Mouse (Mus musculus) CH12.LX (cell line): ENCODE measurements around the gene Gm20441. TPM values are rescaled to one million over a fixed set of nuclear protein-coding genes. Genes with fewer than 3 reads are reported as not detected.

Experiments
- DNase-seq: peaks from one replicate; pipeline ENCODE4 v3.0.0-alpha.2; 2013; ENCODE audit errors: extremely low read depth
- H3K27ac ChIP-seq: 2 replicates; pipeline ENCODE4 v1.5.1; 2012; ENCODE audit warnings: low read depth, mild to moderate bottlenecking, control low read depth, moderate library complexity; ENCODE audit not compliant: insufficient read depth
- H3K27me3 ChIP-seq: replicated peaks from 2 replicates; pipeline ENCODE3; 2012; ENCODE audit warnings: inconsistent platforms
- H3K36me3 ChIP-seq, 2 experiments: replicated peaks in 1 of 2; 2 replicates each; pipeline versions ENCODE3 to v1.6.1; 2012; ENCODE audit warnings: inconsistent platforms in 1 of 2, low read length in 1 of 2, mild to moderate bottlenecking in 1 of 2, mixed read lengths in 1 of 2, moderate library complexity in 1 of 2; ENCODE audit not compliant: control insufficient read depth in 1 of 2, insufficient read depth in 1 of 2
- H3K4me1 ChIP-seq, 2 experiments: 2 replicates each; pipeline ENCODE4 v1.6.1; 2012; ENCODE audit warnings: inconsistent platforms in 1 of 2, moderate library complexity in 1 of 2; ENCODE audit not compliant: insufficient read depth in 2 of 2, control insufficient read depth in 1 of 2
- H3K4me2 ChIP-seq: 2 replicates; pipeline ENCODE4 v1.6.1; 2012; ENCODE audit warnings: low read depth, mild to moderate bottlenecking, control low read depth; ENCODE audit not compliant: poor library complexity, insufficient read depth, severe bottlenecking
- H3K4me3 ChIP-seq, 3 experiments: fragments of 150-350 bp in 1 of 3; sonication (generic) in 1 of 3; replicated peaks in 1 of 3; 2 replicates each; pipeline versions ENCODE3 to v1.5.1; 2011 to 2012; ENCODE audit warnings: low read depth in 2 of 3, low read length in 2 of 3, mild to moderate bottlenecking in 2 of 3, moderate library complexity in 2 of 3, control low read depth in 1 of 3, improper control_type of control experiment in 1 of 3, inconsistent platforms in 1 of 3, mixed read lengths in 1 of 3; ENCODE audit not compliant: poor library complexity in 1 of 3
- H3K79me2 ChIP-seq: replicated peaks from 2 replicates; pipeline ENCODE4 v1.6.1; 2012; ENCODE audit warnings: mild to moderate bottlenecking, moderate library complexity; ENCODE audit not compliant: control insufficient read depth, poor library complexity, insufficient read depth, severe bottlenecking; ENCODE audit errors: extremely low read depth
- H3K9ac ChIP-seq: 2 replicates; pipeline ENCODE4 v1.6.1; 2012; ENCODE audit warnings: low read depth, mild to moderate bottlenecking, control low read depth, moderate library complexity; ENCODE audit not compliant: insufficient read depth
- H3K9me3 ChIP-seq: replicated peaks from 2 replicates; pipeline ENCODE3; 2012; ENCODE audit warnings: low read length, inconsistent platforms, mixed read lengths
- BHLHE40 ChIP-seq: IDR thresholded peaks from 2 replicates; pipeline ENCODE4 v1.6.1; 2011; ENCODE audit warnings: mild to moderate bottlenecking, low read depth, low read length, improper control_type of control experiment
- CHD1 ChIP-seq: IDR thresholded peaks from 2 replicates; pipeline ENCODE4 v1.6.1; 2012; ENCODE audit warnings: low read depth, low read length, improper control_type of control experiment, inconsistent platforms
- CHD2 ChIP-seq: IDR thresholded peaks from 2 replicates; pipeline ENCODE4 v1.6.1; 2011; ENCODE audit warnings: low read length, improper control_type of control experiment
- CTCF ChIP-seq, 2 experiments: IDR thresholded peaks in 1 of 2; conservative IDR thresholded peaks in 1 of 2; 2 replicates each; pipeline ENCODE4 v1.5.1; 2011 to 2012; ENCODE audit warnings: low read depth in 2 of 2, low read length in 2 of 2, improper control_type of control experiment in 1 of 2, inconsistent platforms in 1 of 2, mild to moderate bottlenecking in 1 of 2, moderate library complexity in 1 of 2
- E2F4 ChIP-seq: IDR thresholded peaks from 2 replicates; pipeline ENCODE4 v1.6.1; 2011; ENCODE audit warnings: low read depth, low read length, improper control_type of control experiment; ENCODE audit not compliant: insufficient replicate concordance
- EP300 ChIP-seq: IDR thresholded peaks from 2 replicates; pipeline ENCODE4 v1.6.1; 2011; ENCODE audit warnings: low read length, improper control_type of control experiment
- ETS1 ChIP-seq: conservative IDR thresholded peaks from 2 replicates; pipeline ENCODE4 v1.6.1; 2012; ENCODE audit warnings: low read depth, mild to moderate bottlenecking, inconsistent platforms, low read length, improper control_type of control experiment, moderate library complexity
- GABPA ChIP-seq: IDR thresholded peaks from 2 replicates; pipeline ENCODE4 v1.6.1; 2012; ENCODE audit warnings: low read depth, low read length, improper control_type of control experiment, inconsistent platforms; ENCODE audit not compliant: insufficient replicate concordance
- HCFC1 ChIP-seq: IDR thresholded peaks from 2 replicates; pipeline ENCODE4 v1.6.1; 2012; ENCODE audit warnings: low read depth, mild to moderate bottlenecking, inconsistent platforms, low read length, improper control_type of control experiment
- IRF4 ChIP-seq: IDR thresholded peaks from 2 replicates; pipeline ENCODE4 v1.6.1; 2014; ENCODE audit warnings: low read depth, mild to moderate bottlenecking, inconsistent platforms, low read length, improper control_type of control experiment
- MAFK ChIP-seq: IDR thresholded peaks from 2 replicates; pipeline ENCODE4 v1.6.1; 2011; ENCODE audit warnings: low read length, improper control_type of control experiment; ENCODE audit not compliant: insufficient replicate concordance
- MAX ChIP-seq: IDR thresholded peaks from 2 replicates; pipeline ENCODE4 v1.6.1; 2011; ENCODE audit warnings: low read length, improper control_type of control experiment
- MEF2A ChIP-seq: IDR thresholded peaks from 2 replicates; pipeline ENCODE4 v1.6.1; 2014; ENCODE audit warnings: low read depth, mild to moderate bottlenecking, inconsistent platforms, low read length, improper control_type of control experiment, borderline replicate concordance
- MXI1 ChIP-seq: IDR thresholded peaks from 2 replicates; pipeline ENCODE4 v1.6.1; 2011; ENCODE audit warnings: mild to moderate bottlenecking, low read depth, low read length, improper control_type of control experiment
- MYC ChIP-seq: IDR thresholded peaks from 2 replicates; pipeline ENCODE4 v1.6.1; 2011; ENCODE audit warnings: low read depth, mild to moderate bottlenecking, improper control_type of control experiment, low read length
- NELFE ChIP-seq: IDR thresholded peaks from 2 replicates; pipeline ENCODE4 v1.6.1; 2011; ENCODE audit warnings: low read depth, low read length, improper control_type of control experiment
- NRF1 ChIP-seq: IDR thresholded peaks from 2 replicates; pipeline ENCODE4 v1.6.1; 2014; ENCODE audit warnings: low read depth, mild to moderate bottlenecking, inconsistent platforms, low read length, improper control_type of control experiment, moderate library complexity
- POLR2A ChIP-seq: IDR thresholded peaks from 2 replicates; pipeline ENCODE4 v1.6.1; 2011; ENCODE audit warnings: low read depth, mild to moderate bottlenecking, improper control_type of control experiment, low read length
- RAD21 ChIP-seq: IDR thresholded peaks from 2 replicates; pipeline ENCODE4 v1.6.1; 2011; ENCODE audit warnings: low read depth, mild to moderate bottlenecking, low read length, improper control_type of control experiment, moderate library complexity
- RCOR1 ChIP-seq: conservative IDR thresholded peaks from 2 replicates; pipeline ENCODE4 v1.6.1; 2012; ENCODE audit warnings: low read depth, mild to moderate bottlenecking, inconsistent platforms, low read length, improper control_type of control experiment
- SIN3A ChIP-seq: IDR thresholded peaks from 2 replicates; pipeline ENCODE4 v1.6.1; 2012; ENCODE audit warnings: low read length, improper control_type of control experiment, inconsistent platforms
- SMC3 ChIP-seq: IDR thresholded peaks from 2 replicates; pipeline ENCODE4 v1.6.1; 2011; ENCODE audit warnings: low read depth, low read length, improper control_type of control experiment
- TBP ChIP-seq: conservative IDR thresholded peaks from 2 replicates; pipeline ENCODE4 v1.6.1; 2011; ENCODE audit warnings: low read depth, low read length, improper control_type of control experiment
- TCF12 ChIP-seq: IDR thresholded peaks from 2 replicates; pipeline ENCODE4 v1.6.1; 2014; ENCODE audit warnings: low read depth, mild to moderate bottlenecking, inconsistent platforms, low read length, improper control_type of control experiment
- USF1 ChIP-seq: IDR thresholded peaks from 2 replicates; pipeline ENCODE4 v1.6.1; 2014; ENCODE audit warnings: low read depth, mild to moderate bottlenecking, inconsistent platforms, low read length, improper control_type of control experiment
- USF2 ChIP-seq: conservative IDR thresholded peaks from 2 replicates; pipeline ENCODE4 v1.6.1; 2011; ENCODE audit warnings: low read depth, low read length, improper control_type of control experiment
- ZKSCAN1 ChIP-seq: IDR thresholded peaks from 2 replicates; pipeline ENCODE4 v1.6.1; 2012; ENCODE audit warnings: low read depth, inconsistent platforms, low read length, improper control_type of control experiment, borderline replicate concordance
- ZMIZ1 ChIP-seq: IDR thresholded peaks from 2 replicates; pipeline ENCODE4 v1.6.1; 2012; ENCODE audit warnings: low read depth, mild to moderate bottlenecking, inconsistent platforms, low read length, improper control_type of control experiment
- ZNF384 ChIP-seq: IDR thresholded peaks from 2 replicates; pipeline ENCODE4 v1.6.1; 2012; ENCODE audit warnings: low read depth, low read length, improper control_type of control experiment, inconsistent platforms
- dilution Hi-C: fragments of 300-500 bp; cut with MboI; formaldehyde crosslinking; loops from 2 replicates; pipeline ENCODE4 v1.14.3; 2020; ENCODE audit warnings: low sequenced_read_pairs; ENCODE audit not compliant: extremely low pct_unique_long_range_greater_than_20kb, extremely low pct_ligation_motif_present
- in situ Hi-C: fragments of 300-500 bp; cut with MboI; formaldehyde crosslinking; loops from 3 replicates; pipeline ENCODE4 v1.14.3; 2019; ENCODE audit warnings: low sequenced_read_pairs, low pct_ligation_motif_present, low pct_unique_long_range_greater_than_20kb, mixed read lengths
- polyA plus RNA-seq: library from polyadenylated mRNA; unstranded; fragments of >175 nt; gene quantifications from 2 replicates; pipeline ENCODE4 v1.2.1, GENCODE M21; 2012; ENCODE audit warnings: low read depth; ENCODE audit not compliant: insufficient read length
- total RNA-seq, 2 experiments: library from RNA; depleted of rRNA; stranded (reverse); fragments of 300-350 nt in 1 of 2; fragments of >200 nt in 1 of 2; gene quantifications; 2 replicates each; pipeline ENCODE4 v1.2.3; 2012 to 2014

Gene Gm20441
- total and polyA plus RNA-seq, 3 experiments: 0.68 TPM; not detected in 2

DNA sequence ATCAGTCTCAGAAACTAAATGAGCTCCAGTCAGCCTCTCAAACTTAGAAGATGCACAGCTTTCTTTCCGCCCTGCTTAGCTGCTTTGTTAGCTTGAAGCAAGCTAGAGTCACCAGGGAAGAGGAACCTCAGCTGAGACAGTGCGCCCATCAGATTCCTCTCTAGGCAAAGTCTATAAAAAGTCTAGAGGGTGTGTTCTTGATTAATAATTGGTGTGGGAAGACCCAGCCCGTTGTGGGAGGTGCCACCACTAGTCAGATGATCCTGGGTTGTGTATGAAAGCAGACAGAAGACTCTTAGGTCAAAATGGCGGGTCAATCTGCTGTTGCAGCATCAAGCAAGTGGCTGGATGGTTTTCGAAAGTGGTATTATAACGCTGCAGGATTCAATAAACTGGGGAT lies 13.9 kb downstream of the Gm20441 start:
- Histone ChIP-seq H3K79me2 (peaks cover 16% of the 10 kb centered on the region), H3K36me3 (peaks cover 7 to 27% of the 10 kb centered on the region in 2 experiments), H3K4me3 (no peak overlapping the region), H3K4me1 (peaks cover 8 to 37% of the 10 kb centered on the region in 2 experiments), H3K27ac (no peak overlapping the region), H3K9me3 (no peaks in the 10 kb centered on the region), H3K27me3 (no peaks in the 10 kb centered on the region), H3K9ac (no peak overlapping the region), H3K4me2 (no peak overlapping the region)
- no peak for TF ChIP-seq MEF2A
- TF ChIP-seq RCOR1: no peak
- dilution Hi-C loops (no loop called here), in situ Hi-C loops (no loop called here)
- DNase-seq: no peak

DNA sequence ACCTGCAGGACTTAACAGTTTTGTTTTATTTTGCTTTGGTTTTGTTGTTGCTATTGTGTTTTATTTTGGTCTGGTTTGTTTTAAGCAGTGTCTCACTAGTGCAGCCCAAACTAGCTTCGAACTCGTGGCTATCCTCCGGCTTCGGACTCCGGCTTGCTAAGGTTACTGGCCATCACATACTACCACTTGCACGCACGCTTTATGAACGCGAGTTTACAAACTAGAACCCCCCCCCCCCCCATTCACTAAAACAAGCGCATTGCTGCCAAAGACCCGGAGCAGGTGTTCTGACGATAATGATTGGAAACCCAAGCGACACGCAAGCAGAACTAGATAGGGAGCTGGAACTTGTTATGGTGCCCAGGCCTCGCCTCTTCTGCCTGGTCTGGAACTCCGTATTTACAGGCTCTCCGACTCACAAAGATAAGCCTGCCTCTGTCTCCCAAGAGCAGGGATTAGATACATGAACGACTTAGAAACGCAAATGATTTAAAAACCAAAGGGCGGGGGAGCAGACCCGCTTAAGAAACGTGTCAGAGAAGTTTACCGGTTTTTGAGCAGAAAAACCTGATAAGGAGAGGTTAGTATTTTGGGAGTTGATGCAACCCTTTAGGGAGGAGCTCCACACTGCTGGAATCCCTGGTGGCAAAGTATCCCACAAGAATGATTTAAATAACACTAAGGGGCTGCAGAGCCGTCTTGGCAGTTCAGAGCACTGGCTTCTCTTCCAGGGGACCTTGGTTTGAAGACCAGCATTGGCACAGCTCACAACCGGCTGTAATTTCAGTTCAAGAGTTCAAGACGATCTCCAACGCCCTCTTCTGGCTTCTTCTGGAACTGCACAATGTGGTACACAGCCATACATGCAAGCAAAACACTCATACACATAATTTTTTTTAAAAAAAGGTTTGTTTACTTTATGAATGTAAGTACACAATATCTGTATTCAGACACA lies 16.0 kb downstream of the Gm20441 start:
- in situ Hi-C loops: no loop called here
- no peaks in the 10 kb centered on the region for H3K27me3 ChIP-seq
- DNase-seq: peak; percentile 95

More for the DNA sequence above, 16.0 kb downstream of the Gm20441 start:
- dilution Hi-C loops: no loop called here
- Histone ChIP-seq H3K79me2 (peaks cover 34% of the 10 kb centered on the region), H3K4me2 (peak overlapping the region; percentile 84), H3K9me3 (peaks cover 6% of the 10 kb centered on the region), H3K27ac (peak overlapping the region; percentile 7; the same call in 1 of the 2 replicates), H3K4me1 (peaks cover 8 to 20% of the 10 kb centered on the region in 2 experiments), H3K4me3 (peak overlapping the region; percentile 73 to 97 (median 93)), H3K9ac (peak overlapping the region; percentile 70), H3K36me3 (peaks cover 10 to 28% of the 10 kb centered on the region in 2 experiments)
- no peak for TF ChIP-seq EP300
- TF ChIP-seq MAX: peak; percentile 13; the same call in 1 of the 2 replicates
- no peak; the same call in 1 of the 2 replicates for TF ChIP-seq TBP
- TF ChIP-seq SMC3: peak; percentile 64
- TF ChIP-seq SIN3A: peak; percentile 69; the same call in 1 of the 2 replicates
- TF ChIP-seq TCF12: no peak
- no peak for TF ChIP-seq GABPA
- TF ChIP-seq USF2: no peak
- peak; percentile 71 to 78 for TF ChIP-seq CTCF (conservative IDR thresholded peaks at IDR 0.05 in 1 of 2, IDR thresholded peaks at IDR 0.05 in 1 of 2; ENCODE audit: low read depth in 2 of 2, low read length in 2 of 2)
- TF ChIP-seq USF1: no peak
- TF ChIP-seq MYC: peak; percentile 78
- 0 out of 2 replicates have a peak, but pooled peaks have one; percentile 20 for TF ChIP-seq MEF2A
- no peak for TF ChIP-seq NRF1
- no peak for TF ChIP-seq MAFK
- 0 out of 2 replicates have a peak, but pooled peaks have one; percentile 10 for TF ChIP-seq NELFE
- no peak for TF ChIP-seq RCOR1
- peak; percentile 50 for TF ChIP-seq RAD21
- 0 out of 2 replicates have a peak, but pooled peaks have one; percentile 10 for TF ChIP-seq BHLHE40
- TF ChIP-seq ETS1: 0 out of 2 replicates have a peak, but pooled peaks have one; percentile 28
- TF ChIP-seq CHD2: no peak
- TF ChIP-seq IRF4: no peak
- no peak for TF ChIP-seq ZKSCAN1
- peak; percentile 44; the same call in 1 of the 2 replicates for TF ChIP-seq MXI1
- TF ChIP-seq E2F4: no peak
- peak; percentile 54 for TF ChIP-seq POLR2A
- TF ChIP-seq ZMIZ1: no peak; the same call in 1 of the 2 replicates
- peak; percentile 74; the same call in 1 of the 2 replicates for TF ChIP-seq CHD1
- TF ChIP-seq ZNF384: peak; percentile 86
- no peak for TF ChIP-seq HCFC1
